Mouse (Mus musculus) layer of hippocampus, adult 9-11 months (tissue): ENCODE data around the gene Rabep1.

ENCODE experiments used
- DNase-seq: peaks from one replicate; pipeline ENCODE4 v3.0.0; 2022

Rabep1 gene

DNA sequence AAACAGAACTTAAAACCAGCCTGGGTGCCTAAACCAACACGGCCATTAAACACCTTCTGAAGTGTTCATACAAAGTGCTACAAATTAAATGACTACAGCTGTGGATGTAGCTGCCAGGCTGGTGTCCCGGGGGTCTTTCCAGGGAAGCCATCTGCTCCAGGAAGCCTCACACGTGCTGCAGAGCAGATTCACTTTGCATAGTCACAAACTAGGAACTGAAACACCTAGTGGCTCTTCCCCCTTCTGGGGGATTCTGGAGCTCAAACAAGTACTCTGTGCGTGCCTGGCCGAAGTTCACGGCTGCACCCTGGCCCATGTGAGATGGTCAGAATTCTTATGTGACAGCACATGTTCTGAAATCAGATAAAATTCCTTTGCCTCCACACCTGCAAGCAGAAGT is 135.7 kb downstream of the Rabep1 start:
- DNase-seq, result no peak

DNA sequence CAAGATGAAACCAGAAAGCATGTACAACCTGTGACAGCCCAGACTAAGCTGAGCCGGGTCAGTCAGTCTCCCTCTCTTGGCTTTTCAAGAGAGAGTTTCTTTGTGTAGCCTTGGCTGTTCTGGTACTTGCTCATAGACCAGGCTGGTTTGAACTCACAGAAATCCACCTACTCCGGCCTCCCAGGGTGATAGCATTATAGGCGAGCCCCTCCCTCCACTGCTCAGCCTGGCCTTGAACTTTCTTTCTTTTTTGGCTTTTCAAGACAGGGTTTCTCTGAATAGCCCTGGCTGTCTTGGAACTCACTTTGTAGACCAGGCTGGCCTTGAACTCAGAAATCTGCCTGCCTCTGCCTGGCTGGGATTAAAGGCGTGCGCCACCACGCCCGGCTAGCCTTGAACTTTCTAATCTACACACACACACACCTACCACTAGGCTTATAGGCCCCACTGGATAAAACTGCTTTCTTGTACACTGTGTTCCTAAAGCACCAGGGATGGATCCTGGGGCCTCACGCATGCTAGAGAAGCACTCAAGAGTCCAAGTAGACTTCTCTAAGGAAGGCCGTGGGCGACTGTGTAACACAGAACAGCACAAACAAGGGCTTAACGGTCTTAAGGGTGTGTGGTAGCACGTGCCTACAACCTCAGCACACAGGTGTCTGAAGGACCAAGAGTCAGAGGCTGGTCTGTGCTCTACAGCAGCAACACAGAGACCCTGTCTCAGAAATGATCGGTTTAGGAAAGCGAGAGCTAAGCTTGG is 136.4 kb downstream of the Rabep1 start:
- DNase-seq, result no peak

- no peak for DNase-seq
Observed at GRCm38 (mm10) chr11:70982030-70982429, 137.5 kb downstream of the Rabep1 start.

DNA sequence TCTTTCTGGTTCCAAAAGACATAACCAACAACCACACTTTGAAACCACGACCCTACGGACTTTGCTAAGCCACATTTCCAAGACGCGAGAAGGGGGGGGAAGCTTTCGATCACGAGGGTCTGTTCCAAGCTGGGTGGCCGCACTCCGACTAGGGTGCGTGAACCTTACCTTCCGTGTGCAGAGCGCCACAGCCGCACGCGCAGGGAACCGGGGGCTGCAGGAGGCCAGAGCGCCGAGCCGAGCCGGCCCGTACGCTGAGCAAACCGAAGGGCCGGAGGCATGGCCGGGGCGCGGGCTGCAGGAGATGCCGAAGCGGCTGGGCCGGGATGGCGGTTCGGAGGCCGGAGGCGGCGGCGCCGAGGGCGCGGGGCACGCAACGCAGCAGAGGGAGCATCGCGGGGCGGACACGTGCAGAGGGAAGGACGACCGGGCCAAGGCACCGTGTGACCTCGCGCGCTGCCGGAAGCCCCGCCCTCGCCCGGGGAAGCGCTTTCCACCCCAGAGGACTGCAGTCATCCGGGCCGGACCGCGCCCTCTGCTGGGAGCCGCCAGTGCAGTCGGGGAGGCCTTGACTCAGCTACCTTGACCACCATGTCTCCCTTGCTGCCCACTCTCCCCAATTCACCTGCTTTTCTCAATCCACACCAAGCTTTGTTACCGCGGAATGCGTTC is 138.1 kb downstream of the Rabep1 start, which contains the start of gene C1qbp:
Gene C1qbp (minus strand): TSS at position 470 of the 672 bp plus-strand sequence.
- peak; percentile 93 for DNase-seq
